Mouse (Mus musculus): ENCODE results near the gene Adamts8. TPM values are rescaled to one million over a fixed set of nuclear protein-coding genes. Genes with fewer than 3 reads are reported as not detected.

Gene Adamts8
- total and polyA plus RNA-seq, 3 experiments, result not detected

DNA sequence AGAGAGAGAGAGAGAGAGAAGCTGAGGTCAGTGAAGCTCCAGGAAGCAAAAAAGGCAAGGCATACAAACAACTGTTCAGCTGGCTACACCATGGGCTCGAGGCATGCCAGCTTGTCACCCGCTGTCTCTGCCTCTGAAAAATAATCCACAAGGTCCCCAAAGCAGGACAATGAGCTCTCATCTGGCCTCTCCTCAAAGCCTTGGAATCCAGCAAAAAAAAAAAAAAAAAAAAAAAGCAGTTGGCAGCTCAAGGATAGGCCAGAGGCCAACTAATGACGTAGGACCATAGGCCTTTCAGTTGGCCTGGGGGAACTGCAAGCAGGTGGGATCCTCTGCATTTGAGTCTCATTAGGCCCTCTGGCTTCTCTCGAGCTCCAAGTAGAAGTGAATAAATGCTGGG lies 7.6 kb downstream of the Adamts8 start:
- H3K9me3 ChIP-seq (replicated peaks; ENCODE audit: insufficient read depth, low read length), result no peaks in the 10 kb centered on the region
- H3K79me2 ChIP-seq (ENCODE audit: control insufficient read depth, insufficient read depth, low read length, poor library complexity), result no peaks in the 10 kb centered on the region
- no peaks in the 10 kb centered on the region for H3K4me1 ChIP-seq (ENCODE audit: control insufficient read depth in 1 of 2, insufficient read depth in 2 of 2, low read length in 2 of 2)
- no peak overlapping the region for H3K4me3 ChIP-seq (ENCODE audit: control insufficient read depth in 1 of 2, insufficient read depth in 1 of 2, low read depth in 2 of 2, low read length in 2 of 2)
- TF ChIP-seq RCOR1 (IDR thresholded peaks at IDR 0.05; ENCODE audit: low read depth, low read length), result no peak
- TF ChIP-seq SIN3A (IDR thresholded peaks at IDR 0.05; ENCODE audit: low read length), result no peak
- no peak for TF ChIP-seq POLR2AphosphoS2 (IDR thresholded peaks at IDR 0.05; ENCODE audit: low read length)
- no peak for TF ChIP-seq MAZ (IDR thresholded peaks at IDR 0.05; ENCODE audit: low read depth, low read length)
- no peak for TF ChIP-seq MYB (IDR thresholded peaks at IDR 0.05; ENCODE audit: low read depth, low read length)
- TF ChIP-seq JUND (IDR thresholded peaks at IDR 0.05; ENCODE audit: low read depth, low read length), result no peak
- no peak for TF ChIP-seq MAFK (IDR thresholded peaks at IDR 0.05; ENCODE audit: borderline replicate concordance, low read depth, low read length)
- no peak for TF ChIP-seq MEF2A (IDR thresholded peaks at IDR 0.05; ENCODE audit: extremely low read depth, insufficient replicate concordance, low read depth, low read length, poor library complexity, severe bottlenecking)
- TF ChIP-seq USF1 (IDR thresholded peaks at IDR 0.05; ENCODE audit: low read depth, low read length), result no peak
- TF ChIP-seq RAD21 (IDR thresholded peaks at IDR 0.05; ENCODE audit: low read depth, low read length), result no peak
- no peak for TF ChIP-seq KAT2A (conservative IDR thresholded peaks at IDR 0.05; ENCODE audit: low read depth, low read length)
- no peak for TF ChIP-seq TAL1 (IDR thresholded peaks at IDR 0.05; ENCODE audit: low read length)
- H3K27me3 ChIP-seq (ENCODE audit: control insufficient read depth in 1 of 2, insufficient read depth in 2 of 2, low read length in 2 of 2), result no peaks in the 10 kb centered on the region
- H3K36me3 ChIP-seq (ENCODE audit: control insufficient read depth in 1 of 2, insufficient read depth in 2 of 2, low read length in 2 of 2), result no peaks in the 10 kb centered on the region
- H3K9ac ChIP-seq (ENCODE audit: control insufficient read depth, low read depth, low read length, poor library complexity, severe bottlenecking), result no peak overlapping the region
- H3K27ac ChIP-seq (ENCODE audit: control insufficient read depth, low read depth, low read length), result no peak overlapping the region
- DNase-seq (ENCODE audit: low read depth, low spot score), result no peak

DNA sequence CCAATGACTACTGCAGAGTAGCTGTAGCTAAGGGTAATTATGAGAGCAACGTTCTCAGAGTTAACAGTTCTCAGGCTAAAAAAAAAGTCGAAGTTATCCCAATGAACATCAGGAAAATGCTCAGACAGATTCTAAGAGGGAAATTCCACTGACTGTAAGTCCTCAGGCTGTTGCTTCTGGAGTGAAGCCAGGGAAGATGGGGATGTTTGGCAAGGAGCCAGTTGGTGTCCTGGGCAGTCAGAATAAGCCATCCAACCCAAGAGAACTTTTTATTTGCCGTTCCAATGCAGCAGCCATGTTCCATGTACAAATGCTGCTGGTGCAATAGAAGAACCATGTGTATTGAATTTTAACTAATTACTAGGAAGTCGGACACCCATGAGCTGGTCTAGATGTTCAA lies 8.2 kb downstream of the Adamts8 start:
- no peak overlapping the region for H3K9ac ChIP-seq (ENCODE audit: control insufficient read depth, low read depth, low read length, poor library complexity, severe bottlenecking)
- H3K27ac ChIP-seq (ENCODE audit: control insufficient read depth, low read depth, low read length), result no peak overlapping the region
- no peak for DNase-seq (ENCODE audit: low read depth, low spot score)
- H3K4me3 ChIP-seq (ENCODE audit: control insufficient read depth in 1 of 2, insufficient read depth in 1 of 2, low read depth in 2 of 2, low read length in 2 of 2), result no peak overlapping the region
- no peaks in the 10 kb centered on the region for H3K36me3 ChIP-seq (ENCODE audit: control insufficient read depth in 1 of 2, insufficient read depth in 2 of 2, low read length in 2 of 2)
- no peaks in the 10 kb centered on the region for H3K27me3 ChIP-seq (ENCODE audit: control insufficient read depth in 1 of 2, insufficient read depth in 2 of 2, low read length in 2 of 2)
- TF ChIP-seq MEF2A (IDR thresholded peaks at IDR 0.05; ENCODE audit: extremely low read depth, insufficient replicate concordance, low read depth, low read length, poor library complexity, severe bottlenecking), result no peak
- no peak for TF ChIP-seq KAT2A (conservative IDR thresholded peaks at IDR 0.05; ENCODE audit: low read depth, low read length)
- no peak for TF ChIP-seq GABPA (IDR thresholded peaks at IDR 0.05; ENCODE audit: low read depth, low read length)
- no peak for TF ChIP-seq ZC3H11A (IDR thresholded peaks at IDR 0.05; ENCODE audit: low read depth, low read length)
- TF ChIP-seq POLR2AphosphoS2 (IDR thresholded peaks at IDR 0.05; ENCODE audit: low read length), result no peak
- no peak for TF ChIP-seq UBTF (IDR thresholded peaks at IDR 0.05; ENCODE audit: borderline replicate concordance, insufficient read depth, low read depth, low read length)
- no peak for TF ChIP-seq BHLHE40 (IDR thresholded peaks at IDR 0.05; ENCODE audit: borderline replicate concordance, low read depth, low read length)
- TF ChIP-seq E2F4 (IDR thresholded peaks at IDR 0.05; ENCODE audit: borderline replicate concordance, low read depth, low read length), result no peak
- TF ChIP-seq JUND (IDR thresholded peaks at IDR 0.05; ENCODE audit: low read depth, low read length), result no peak
- TF ChIP-seq RAD21 (IDR thresholded peaks at IDR 0.05; ENCODE audit: low read depth, low read length), result no peak
- no peak for TF ChIP-seq GATA1 (IDR thresholded peaks at IDR 0.05; ENCODE audit: low read depth, low read length)
- TF ChIP-seq SIN3A (IDR thresholded peaks at IDR 0.05; ENCODE audit: low read length), result no peak
- no peak for TF ChIP-seq MAFK (IDR thresholded peaks at IDR 0.05; ENCODE audit: borderline replicate concordance, low read depth, low read length)
- no peak for TF ChIP-seq MAX (IDR thresholded peaks at IDR 0.05; ENCODE audit: low read length)
- no peak for TF ChIP-seq MYC (IDR thresholded peaks at IDR 0.05; ENCODE audit: low read depth, low read length)
- no peak for TF ChIP-seq CHD2 (IDR thresholded peaks at IDR 0.05; ENCODE audit: low read length)
- TF ChIP-seq TBP (IDR thresholded peaks at IDR 0.05; ENCODE audit: low read depth, low read length), result no peak
- no peak for TF ChIP-seq POLR2A (IDR thresholded peaks at IDR 0.05; ENCODE audit: control insufficient read depth in 1 of 2, insufficient read depth in 1 of 2, low read depth in 1 of 2, low read length in 2 of 2, poor library complexity in 1 of 2)
- no peak for TF ChIP-seq ZKSCAN1 (IDR thresholded peaks at IDR 0.05; ENCODE audit: low read depth, low read length)
- H3K79me2 ChIP-seq (ENCODE audit: control insufficient read depth, insufficient read depth, low read length, poor library complexity), result no peaks in the 10 kb centered on the region
- no peaks in the 10 kb centered on the region for H3K4me1 ChIP-seq (ENCODE audit: control insufficient read depth in 1 of 2, insufficient read depth in 2 of 2, low read length in 2 of 2)
- H3K9me3 ChIP-seq (replicated peaks; ENCODE audit: insufficient read depth, low read length), result no peaks in the 10 kb centered on the region
